Mouse (Mus musculus): ENCODE measurements around the gene Phactr4. TPM values are rescaled to one million over a fixed set of nuclear protein-coding genes. Genes with fewer than 3 reads are reported as not detected.

Phactr4 gene
- total and polyA plus RNA-seq, 3 experiments, result 0.95 to 9.6 (median 1.4) TPM

GRCm38 (mm10) chr4:132398863-132399262, 23.4 kb downstream of the Phactr4 start:
- TF ChIP-seq ZKSCAN1 (IDR thresholded peaks at IDR 0.05; ENCODE audit: borderline replicate concordance, low read depth, low read length) (no peak), MAFK (IDR thresholded peaks at IDR 0.05; ENCODE audit: insufficient replicate concordance, low read length) (no peak), RCOR1 (conservative IDR thresholded peaks at IDR 0.05; ENCODE audit: low read depth, low read length) (no peak), CHD2 (IDR thresholded peaks at IDR 0.05; ENCODE audit: low read length) (no peak), IRF4 (IDR thresholded peaks at IDR 0.05; ENCODE audit: low read depth, low read length) (no peak), USF2 (conservative IDR thresholded peaks at IDR 0.05; ENCODE audit: low read depth, low read length) (no peak), GABPA (IDR thresholded peaks at IDR 0.05; ENCODE audit: insufficient replicate concordance, low read depth, low read length) (no peak), ZNF384 (IDR thresholded peaks at IDR 0.05; ENCODE audit: low read depth, low read length) (no peak), ETS1 (conservative IDR thresholded peaks at IDR 0.05; ENCODE audit: low read depth, low read length) (no peak), NRF1 (IDR thresholded peaks at IDR 0.05; ENCODE audit: low read depth, low read length) (no peak), TBP (conservative IDR thresholded peaks at IDR 0.05; ENCODE audit: low read depth, low read length) (no peak), EP300 (IDR thresholded peaks at IDR 0.05; ENCODE audit: low read length) (no peak), POLR2AphosphoS2 (IDR thresholded peaks at IDR 0.05; ENCODE audit: low read depth, low read length) (no peak), CTCF (conservative IDR thresholded peaks at IDR 0.05 in 1 of 2, IDR thresholded peaks at IDR 0.05 in 1 of 2; ENCODE audit: low read depth in 2 of 2, low read length in 2 of 2) (no peak), MXI1 (IDR thresholded peaks at IDR 0.05; ENCODE audit: low read depth, low read length) (no peak), ELF1 (IDR thresholded peaks at IDR 0.05; ENCODE audit: low read depth, low read length) (no peak)
- no peak overlapping the region for H3K9ac ChIP-seq (ENCODE audit: insufficient read depth, low read depth)
- no peaks in the 10 kb centered on the region for H3K9me3 ChIP-seq (replicated peaks; ENCODE audit: low read length)
- in situ Hi-C loops (cut with MboI; ENCODE audit: low pct_ligation_motif_present, low pct_unique_long_range_greater_than_20kb, low sequenced_read_pairs) (no loop called here), dilution Hi-C loops (cut with MboI; ENCODE audit: extremely low pct_ligation_motif_present, extremely low pct_unique_long_range_greater_than_20kb, low sequenced_read_pairs) (no loop called here)
- no peaks in the 10 kb centered on the region for H3K27me3 ChIP-seq (replicated peaks)
- H3K79me2 ChIP-seq (replicated peaks; ENCODE audit: control insufficient read depth, extremely low read depth, insufficient read depth, poor library complexity, severe bottlenecking), result no peaks in the 10 kb centered on the region
- no peak overlapping the region for H3K4me2 ChIP-seq (ENCODE audit: insufficient read depth, low read depth, poor library complexity, severe bottlenecking)
- H3K27ac ChIP-seq (ENCODE audit: insufficient read depth, low read depth), result no peak overlapping the region
- peaks cover 3 to 8% of the 10 kb centered on the region in 2 experiments for H3K36me3 ChIP-seq (replicated peaks in 1 of 2; ENCODE audit: control insufficient read depth in 1 of 2, insufficient read depth in 1 of 2, low read length in 1 of 2)
- H3K4me3 ChIP-seq (replicated peaks in 1 of 3; ENCODE audit: low read depth in 2 of 3, low read length in 2 of 3, poor library complexity in 1 of 3), result no peak overlapping the region
- H3K4me1 ChIP-seq (ENCODE audit: control insufficient read depth in 1 of 2, insufficient read depth in 2 of 2), result no peaks in the 10 kb centered on the region
- no peak for DNase-seq (ENCODE audit: extremely low read depth)

DNA sequence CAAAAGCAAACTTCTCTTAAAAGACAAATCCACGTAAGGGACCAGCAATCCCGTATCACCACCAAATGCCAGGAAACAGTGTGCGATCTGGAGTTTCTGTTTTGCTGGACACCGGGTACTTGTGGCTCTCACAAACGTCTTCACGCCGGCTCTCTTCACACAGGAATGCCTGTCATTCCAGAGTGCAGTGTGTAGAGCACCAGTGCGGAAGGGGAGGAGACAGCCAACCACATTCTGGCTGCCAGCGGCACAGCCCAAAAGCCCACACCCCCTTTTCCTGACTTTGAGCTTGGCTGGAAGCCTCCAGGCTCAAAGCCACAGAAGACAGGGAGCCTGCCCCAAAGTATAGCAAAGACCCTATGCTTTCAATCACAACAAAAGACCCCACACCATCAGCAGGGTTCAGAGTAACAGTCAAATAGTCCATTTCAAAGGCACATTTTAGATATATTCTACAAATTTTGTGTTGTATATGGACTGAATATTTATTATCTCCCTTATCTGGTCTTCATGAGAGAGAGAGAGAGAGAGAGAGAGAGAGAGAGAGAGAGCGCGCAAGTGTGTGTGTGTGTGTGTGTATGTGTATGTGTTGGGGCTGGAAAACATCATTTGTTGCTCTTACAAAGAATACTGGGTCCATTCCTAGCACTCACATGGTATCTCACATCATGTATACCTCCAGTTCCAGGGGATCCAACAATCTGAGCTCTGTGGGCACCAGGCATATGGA, 24.1 kb downstream of the Phactr4 start:
- H3K9ac ChIP-seq (ENCODE audit: insufficient read depth, low read depth), result no peak overlapping the region
- no peak overlapping the region for H3K4me3 ChIP-seq (replicated peaks in 1 of 3; ENCODE audit: low read depth in 2 of 3, low read length in 2 of 3, poor library complexity in 1 of 3)
- H3K36me3 ChIP-seq (replicated peaks in 1 of 2; ENCODE audit: control insufficient read depth in 1 of 2, insufficient read depth in 1 of 2, low read length in 1 of 2), result peaks cover 3 to 8% of the 10 kb centered on the region in 2 experiments
- dilution Hi-C loops (cut with MboI; ENCODE audit: extremely low pct_ligation_motif_present, extremely low pct_unique_long_range_greater_than_20kb, low sequenced_read_pairs) (no loop called here), in situ Hi-C loops (cut with MboI; ENCODE audit: low pct_ligation_motif_present, low pct_unique_long_range_greater_than_20kb, low sequenced_read_pairs) (no loop called here)
- no peaks in the 10 kb centered on the region for H3K4me1 ChIP-seq (ENCODE audit: control insufficient read depth in 1 of 2, insufficient read depth in 2 of 2)
- DNase-seq (ENCODE audit: extremely low read depth), result no peak
- H3K79me2 ChIP-seq (replicated peaks; ENCODE audit: control insufficient read depth, extremely low read depth, insufficient read depth, poor library complexity, severe bottlenecking), result no peaks in the 10 kb centered on the region
- H3K27ac ChIP-seq (ENCODE audit: insufficient read depth, low read depth), result no peak overlapping the region
- TF ChIP-seq ZNF384 (IDR thresholded peaks at IDR 0.05; ENCODE audit: low read depth, low read length) (no peak), ZKSCAN1 (IDR thresholded peaks at IDR 0.05; ENCODE audit: borderline replicate concordance, low read depth, low read length) (no peak), JUN (IDR thresholded peaks at IDR 0.05; ENCODE audit: insufficient read depth, low read depth, low read length) (no peak), ZMIZ1 (IDR thresholded peaks at IDR 0.05; ENCODE audit: low read depth, low read length) (no peak), HCFC1 (IDR thresholded peaks at IDR 0.05; ENCODE audit: low read depth, low read length) (no peak), MAZ (IDR thresholded peaks at IDR 0.05; ENCODE audit: low read depth, low read length) (no peak), SMC3 (IDR thresholded peaks at IDR 0.05; ENCODE audit: low read depth, low read length) (no peak), BHLHE40 (IDR thresholded peaks at IDR 0.05; ENCODE audit: low read depth, low read length) (no peak), ELF1 (IDR thresholded peaks at IDR 0.05; ENCODE audit: low read depth, low read length) (no peak), EP300 (IDR thresholded peaks at IDR 0.05; ENCODE audit: low read length) (no peak), CHD1 (IDR thresholded peaks at IDR 0.05; ENCODE audit: low read depth, low read length) (no peak), USF1 (IDR thresholded peaks at IDR 0.05; ENCODE audit: low read depth, low read length) (no peak), NELFE (IDR thresholded peaks at IDR 0.05; ENCODE audit: low read depth, low read length) (no peak), KAT2A (IDR thresholded peaks at IDR 0.05; ENCODE audit: insufficient replicate concordance, low read length) (no peak), POLR2AphosphoS2 (IDR thresholded peaks at IDR 0.05; ENCODE audit: low read depth, low read length) (no peak), IRF4 (IDR thresholded peaks at IDR 0.05; ENCODE audit: low read depth, low read length) (no peak), USF2 (conservative IDR thresholded peaks at IDR 0.05; ENCODE audit: low read depth, low read length) (no peak), SIN3A (IDR thresholded peaks at IDR 0.05; ENCODE audit: low read length) (no peak), NRF1 (IDR thresholded peaks at IDR 0.05; ENCODE audit: low read depth, low read length) (no peak)
- H3K9me3 ChIP-seq (replicated peaks; ENCODE audit: low read length), result no peaks in the 10 kb centered on the region
- H3K27me3 ChIP-seq (replicated peaks), result no peaks in the 10 kb centered on the region
- no peak overlapping the region for H3K4me2 ChIP-seq (ENCODE audit: insufficient read depth, low read depth, poor library complexity, severe bottlenecking)
